In the genomic region with DNA sequence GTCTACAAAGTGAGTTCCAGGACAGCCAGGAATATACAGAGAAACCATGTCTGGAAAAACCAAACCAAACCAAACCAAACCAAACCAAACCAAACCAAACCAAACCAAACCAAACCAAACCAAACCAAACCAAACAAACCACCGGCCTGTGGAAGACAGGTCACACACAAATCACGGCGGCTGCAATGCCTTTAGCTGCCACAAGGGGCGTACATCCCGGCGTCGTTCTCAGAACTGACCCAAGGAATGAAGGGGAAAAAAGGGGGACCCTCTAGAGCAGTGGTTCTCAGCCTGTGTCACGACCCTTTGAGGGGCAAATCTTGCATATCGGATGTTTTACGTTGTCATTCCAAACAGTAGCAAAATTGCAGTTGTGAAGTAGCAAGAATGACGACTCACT, we compare ENCODE assay signal across 7 mouse cellular contexts. TPM values are rescaled to one million over a fixed set of nuclear protein-coding genes. Genes with fewer than 3 reads are reported as not detected.
DNase-seq lines count a peak whose midpoint lies in the region; ATAC-seq and TF ChIP-seq lines count a peak whose summit lies in the region.

No protein-coding gene starts in this region.

- H3K9ac ChIP-seq in kidney, embryonic 16.5 days (replicated peaks; ENCODE audit: low read length): no peak overlapping the region

- no peaks in the 10 kb centered on the region for H3K27me3 ChIP-seq in kidney, embryonic 16.5 days (ENCODE audit: insufficient read depth, low read length)
- peaks cover 9% of the 10 kb centered on the region for H3K27me3 ChIP-seq in C2C12 (ENCODE audit: control insufficient read depth, insufficient read depth, insufficient read length)

- peak; percentile 22 for DNase-seq in kidney, adult 9 months
- peak; percentile 61 for DNase-seq in ES-CJ7 (ENCODE audit: low read depth, low spot score)
- peak; percentile 68 for DNase-seq in embryo, embryonic 10.5 days (ENCODE audit: low spot score)
- peak; percentile 61 for DNase-seq in lung, postnatal 14 days
- DNase-seq in thymus, postnatal 14 days: peak; percentile 63

- no peak overlapping the region for H3K4me3 ChIP-seq in kidney, embryonic 16.5 days (ENCODE audit: low read length)
- H3K4me3 ChIP-seq in C2C12 (ENCODE audit: insufficient read depth, poor library complexity, severe bottlenecking): no peak overlapping the region

- TF ChIP-seq CTCF in C2C12 (IDR thresholded peaks at IDR 0.05; ENCODE audit: control insufficient read depth, insufficient read depth, insufficient read length): peak; percentile 59

- no peak overlapping the region for H3ac ChIP-seq in C2C12 (ENCODE audit: control insufficient read depth, insufficient read length, low read depth)

- no peak overlapping the region for H3K27ac ChIP-seq in kidney, embryonic 16.5 days (ENCODE audit: low read length)

- H3K9me3 ChIP-seq in kidney, embryonic 16.5 days (ENCODE audit: low read length): no peaks in the 10 kb centered on the region

- H3K79me2 ChIP-seq in C2C12 (ENCODE audit: control insufficient read depth, insufficient read depth): no peaks in the 10 kb centered on the region

- H3K79me3 ChIP-seq in C2C12 (ENCODE audit: low read depth): no peaks in the 10 kb centered on the region

- no peak overlapping the region for H3K4me2 ChIP-seq in kidney, embryonic 16.5 days (replicated peaks; ENCODE audit: low read depth, low read length)

- H3K36me3 ChIP-seq in kidney, embryonic 16.5 days (ENCODE audit: insufficient read depth, low read length): no peaks in the 10 kb centered on the region
- H3K36me3 ChIP-seq in C2C12 (ENCODE audit: control insufficient read depth, insufficient read depth): no peaks in the 10 kb centered on the region

- H3K4me1 ChIP-seq in kidney, embryonic 16.5 days (ENCODE audit: insufficient read depth, low read length): no peaks in the 10 kb centered on the region

- no peak for ATAC-seq in kidney, embryonic 16.5 days (ENCODE audit: low FRiP score, low TSS enrichment)

- 42% methylated on average over 11 of the region's 11 CpGs for WGBS in kidney, embryonic 16.5 days

TF ChIP-seq in C2C12, 6 proteins besides CTCF, POLR2A, EP300 and RAD21:
- TF ChIP-seq MYOD1 (IDR thresholded peaks at IDR 0.05; ENCODE audit: control insufficient read depth, insufficient read length, low read depth): no peak
- no peak for TF ChIP-seq USF1 (IDR thresholded peaks at IDR 0.05; ENCODE audit: low read depth)
- TF ChIP-seq MYOG (IDR thresholded peaks at IDR 0.05; ENCODE audit: control insufficient read depth, extremely low read depth, insufficient read length): no peak
- TF ChIP-seq CEBPB (IDR thresholded peaks at IDR 0.05; ENCODE audit: low read depth): no peak
- TF ChIP-seq MAX (IDR thresholded peaks at IDR 0.05): no peak
- no peak for TF ChIP-seq FOSL1 (IDR thresholded peaks at IDR 0.05; ENCODE audit: insufficient read depth, low read length, poor library complexity, severe bottlenecking)

RNA-seq across cellular contexts. Expression of a gene that starts 12.8 kb away (rescaled TPM):
- polyA plus RNA-seq in kidney, embryonic 16.5 days (2015; fragmentation: Nextera tagmentation; extraction: Ambion mirVana): 4.7 and 5.7 TPM in 2 replicates
- polyA plus RNA-seq in C2C12 (2012; fragmentation: generic; extraction: Trizol): 2.9 TPM
